Mouse (Mus musculus): ENCODE measurements around the gene Epo. TPM values are rescaled to one million over a fixed set of nuclear protein-coding genes. Genes with fewer than 3 reads are reported as not detected.

The Epo gene
- total and polyA plus RNA-seq, 3 experiments: not detected

- H3K27me3 ChIP-seq (replicated peaks): peaks cover 87% of the 10 kb centered on the region
- TF ChIP-seq SMC3 (IDR thresholded peaks at IDR 0.05; ENCODE audit: low read depth, low read length): no peak
- no peak for TF ChIP-seq NRF1 (IDR thresholded peaks at IDR 0.05; ENCODE audit: low read depth, low read length)
- no peak for TF ChIP-seq MAZ (IDR thresholded peaks at IDR 0.05; ENCODE audit: low read depth, low read length)
- dilution Hi-C loops (cut with MboI; ENCODE audit: extremely low pct_ligation_motif_present, extremely low pct_unique_long_range_greater_than_20kb, low sequenced_read_pairs) (no loop called here), in situ Hi-C loops (cut with MboI; ENCODE audit: low pct_ligation_motif_present, low pct_unique_long_range_greater_than_20kb, low sequenced_read_pairs) (no loop called here)
- no peak overlapping the region for H3K9ac ChIP-seq (ENCODE audit: insufficient read depth, low read depth)
- H3K4me2 ChIP-seq (ENCODE audit: insufficient read depth, low read depth, poor library complexity, severe bottlenecking): no peak overlapping the region
- H3K36me3 ChIP-seq (replicated peaks in 1 of 2; ENCODE audit: control insufficient read depth in 1 of 2, insufficient read depth in 1 of 2, low read length in 1 of 2): no peaks in the 10 kb centered on the region
- DNase-seq (ENCODE audit: extremely low read depth): no peak
- H3K27ac ChIP-seq (ENCODE audit: insufficient read depth, low read depth): no peak overlapping the region
- H3K4me3 ChIP-seq (replicated peaks in 1 of 3; ENCODE audit: low read depth in 2 of 3, low read length in 2 of 3, poor library complexity in 1 of 3): no peak overlapping the region
- no peaks in the 10 kb centered on the region for H3K9me3 ChIP-seq (replicated peaks; ENCODE audit: low read length)
- no peaks in the 10 kb centered on the region for H3K79me2 ChIP-seq (replicated peaks; ENCODE audit: control insufficient read depth, extremely low read depth, insufficient read depth, poor library complexity, severe bottlenecking)
- no peaks in the 10 kb centered on the region for H3K4me1 ChIP-seq (ENCODE audit: control insufficient read depth in 1 of 2, insufficient read depth in 2 of 2)
These were observed 58.7 kb downstream of the Epo start for GRCm38 (mm10) chr5:137474351-137474750.

GRCm38 (mm10) chr5:137472252-137472904 is 60.7 kb downstream of the Epo start:
- H3K9me3 ChIP-seq (replicated peaks; ENCODE audit: low read length): no peaks in the 10 kb centered on the region
- no peak overlapping the region for H3K9ac ChIP-seq (ENCODE audit: insufficient read depth, low read depth)
- peaks cover 0 to 4% of the 10 kb centered on the region in 2 experiments; a peak in 1 of 4 replicates for H3K4me1 ChIP-seq (ENCODE audit: control insufficient read depth in 1 of 2, insufficient read depth in 2 of 2)
- dilution Hi-C loops (cut with MboI; ENCODE audit: extremely low pct_ligation_motif_present, extremely low pct_unique_long_range_greater_than_20kb, low sequenced_read_pairs): no loop called here
- H3K27me3 ChIP-seq (replicated peaks): peaks cover 90% of the 10 kb centered on the region
- H3K4me3 ChIP-seq (replicated peaks in 1 of 3; ENCODE audit: low read depth in 2 of 3, low read length in 2 of 3, poor library complexity in 1 of 3): no peak overlapping the region
- H3K79me2 ChIP-seq (replicated peaks; ENCODE audit: control insufficient read depth, extremely low read depth, insufficient read depth, poor library complexity, severe bottlenecking): no peaks in the 10 kb centered on the region
- no peak overlapping the region for H3K27ac ChIP-seq (ENCODE audit: insufficient read depth, low read depth)
- H3K36me3 ChIP-seq (replicated peaks in 1 of 2; ENCODE audit: control insufficient read depth in 1 of 2, insufficient read depth in 1 of 2, low read length in 1 of 2): no peaks in the 10 kb centered on the region
- H3K4me2 ChIP-seq (ENCODE audit: insufficient read depth, low read depth, poor library complexity, severe bottlenecking): no peak overlapping the region
- TF ChIP-seq UBTF (IDR thresholded peaks at IDR 0.05; ENCODE audit: low read depth, low read length): no peak
- no peak for TF ChIP-seq IRF4 (IDR thresholded peaks at IDR 0.05; ENCODE audit: low read depth, low read length)
- TF ChIP-seq MAFK (IDR thresholded peaks at IDR 0.05; ENCODE audit: insufficient replicate concordance, low read length): no peak
- TF ChIP-seq E2F4 (IDR thresholded peaks at IDR 0.05; ENCODE audit: insufficient replicate concordance, low read depth, low read length): no peak
- TF ChIP-seq KAT2A (IDR thresholded peaks at IDR 0.05; ENCODE audit: insufficient replicate concordance, low read length): no peak
- TF ChIP-seq SIN3A (IDR thresholded peaks at IDR 0.05; ENCODE audit: low read length): no peak
- TF ChIP-seq MYC (IDR thresholded peaks at IDR 0.05; ENCODE audit: low read depth, low read length): no peak
- no peak for TF ChIP-seq ETS1 (conservative IDR thresholded peaks at IDR 0.05; ENCODE audit: low read depth, low read length)
- no peak for DNase-seq (ENCODE audit: extremely low read depth)
- in situ Hi-C loops (cut with MboI; ENCODE audit: low pct_ligation_motif_present, low pct_unique_long_range_greater_than_20kb, low sequenced_read_pairs): no loop called here

GRCm38 (mm10) chr5:137466946-137467345 is 66.1 kb downstream of the Epo start:
- Histone ChIP-seq H3K27me3 (replicated peaks) (peaks cover 72% of the 10 kb centered on the region), H3K4me2 (ENCODE audit: insufficient read depth, low read depth, poor library complexity, severe bottlenecking) (no peak overlapping the region), H3K4me1 (ENCODE audit: control insufficient read depth in 1 of 2, insufficient read depth in 2 of 2) (peaks cover 0 to 4% of the 10 kb centered on the region in 2 experiments; a peak in 1 of 4 replicates), H3K36me3 (replicated peaks in 1 of 2; ENCODE audit: control insufficient read depth in 1 of 2, insufficient read depth in 1 of 2, low read length in 1 of 2) (no peaks in the 10 kb centered on the region), H3K9ac (ENCODE audit: insufficient read depth, low read depth) (no peak overlapping the region), H3K9me3 (replicated peaks; ENCODE audit: low read length) (peaks cover 8% of the 10 kb centered on the region), H3K27ac (ENCODE audit: insufficient read depth, low read depth) (no peak overlapping the region), H3K4me3 (replicated peaks in 1 of 3; ENCODE audit: low read depth in 2 of 3, low read length in 2 of 3, poor library complexity in 1 of 3) (no peak overlapping the region), H3K79me2 (replicated peaks; ENCODE audit: control insufficient read depth, extremely low read depth, insufficient read depth, poor library complexity, severe bottlenecking) (no peaks in the 10 kb centered on the region)
- in situ Hi-C loops (cut with MboI; ENCODE audit: low pct_ligation_motif_present, low pct_unique_long_range_greater_than_20kb, low sequenced_read_pairs) (no loop called here), dilution Hi-C loops (cut with MboI; ENCODE audit: extremely low pct_ligation_motif_present, extremely low pct_unique_long_range_greater_than_20kb, low sequenced_read_pairs) (no loop called here)
- no peak for TF ChIP-seq EP300 (IDR thresholded peaks at IDR 0.05; ENCODE audit: low read length)
- no peak for TF ChIP-seq E2F4 (IDR thresholded peaks at IDR 0.05; ENCODE audit: insufficient replicate concordance, low read depth, low read length)
- no peak for TF ChIP-seq POLR2AphosphoS2 (IDR thresholded peaks at IDR 0.05; ENCODE audit: low read depth, low read length)
- TF ChIP-seq POLR2A (IDR thresholded peaks at IDR 0.05; ENCODE audit: low read depth, low read length): no peak
- no peak for TF ChIP-seq MEF2A (IDR thresholded peaks at IDR 0.05; ENCODE audit: borderline replicate concordance, low read depth, low read length)
- no peak for TF ChIP-seq BHLHE40 (IDR thresholded peaks at IDR 0.05; ENCODE audit: low read depth, low read length)
- TF ChIP-seq USF1 (IDR thresholded peaks at IDR 0.05; ENCODE audit: low read depth, low read length): no peak
- DNase-seq (ENCODE audit: extremely low read depth): no peak
